Mouse (Mus musculus) cerebellum, adult 11-12 months (tissue): ENCODE results near the gene Hemk1.

Experiments
- DNase-seq: peaks from one replicate; pipeline ENCODE4 v3.0.0; 2022

Gene Hemk1

DNA sequence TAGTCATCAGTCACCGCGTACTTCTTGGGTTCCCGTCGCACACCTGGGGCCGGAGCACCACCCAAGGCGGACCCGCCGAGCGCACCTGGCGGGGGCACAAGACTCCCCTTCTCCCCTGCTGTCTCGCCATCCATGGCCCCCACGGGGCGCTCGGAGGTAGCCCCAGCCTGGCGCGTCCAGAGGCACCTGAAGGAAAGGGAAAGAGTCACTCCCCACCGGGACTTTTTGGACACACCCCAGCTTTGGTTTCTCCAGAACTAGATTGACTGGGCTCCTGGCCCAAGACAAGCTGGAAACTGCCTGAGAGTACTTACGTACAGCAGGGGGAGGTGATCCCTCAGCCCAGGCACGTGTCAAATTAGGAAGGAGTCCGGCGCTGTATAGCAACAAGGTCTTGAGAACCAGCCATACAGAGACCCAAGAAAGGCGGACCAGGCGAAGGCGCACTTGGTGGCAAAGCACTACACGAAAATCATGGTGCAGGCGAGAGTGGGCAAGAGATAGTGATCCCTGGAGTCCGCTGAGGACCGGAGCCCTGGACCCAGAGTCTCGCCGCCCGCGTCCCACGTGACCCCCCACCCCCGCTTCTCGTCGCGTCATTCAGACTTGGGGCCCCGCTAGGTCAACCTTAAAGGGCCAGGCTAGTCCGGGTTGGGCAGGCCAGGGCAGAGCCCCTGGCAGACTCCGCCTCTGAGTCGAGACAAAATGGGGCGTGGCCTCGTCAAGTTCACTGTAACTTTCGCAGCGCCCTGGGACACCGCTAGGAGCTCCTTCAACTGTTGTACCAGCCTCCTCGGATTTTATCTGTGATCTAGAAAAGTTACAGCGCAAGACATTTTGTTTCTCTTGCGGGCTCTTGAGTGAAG lies 48.7 kb downstream of the Hemk1 start, which contains the start of gene Mapkapk3:
Mapkapk3 (minus strand) TSS at position 667 of the 866 bp plus-strand sequence.
- peak; percentile 69 for DNase-seq

GRCm38 (mm10) chr9:107288711-107289110 lies 49.4 kb downstream of the Hemk1 start:
- peak; percentile 31 for DNase-seq

GRCm38 (mm10) chr9:107288105-107288650 lies 50.0 kb downstream of the Hemk1 start:
- DNase-seq: no peak

DNA sequence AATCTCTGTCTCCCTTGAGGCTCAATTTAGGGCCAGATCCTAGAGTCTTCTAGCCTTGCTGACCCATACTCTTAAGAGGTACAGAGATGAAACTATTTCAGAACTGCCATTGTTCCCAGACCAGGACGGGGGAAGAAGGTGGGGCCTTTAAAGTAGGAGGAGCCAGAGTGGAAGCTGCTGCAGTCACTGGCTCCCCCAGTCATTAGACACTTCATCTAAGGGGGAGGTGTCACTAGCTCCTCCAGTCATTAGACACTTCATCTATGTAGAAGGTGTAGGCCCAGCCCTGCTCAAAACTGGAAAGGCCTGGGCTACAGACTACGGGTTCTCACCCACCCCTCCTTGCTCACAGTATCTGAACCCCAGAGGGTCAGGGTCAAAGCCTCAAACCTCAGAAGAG lies 50.9 kb downstream of the Hemk1 start:
- DNase-seq: no peak

DNA sequence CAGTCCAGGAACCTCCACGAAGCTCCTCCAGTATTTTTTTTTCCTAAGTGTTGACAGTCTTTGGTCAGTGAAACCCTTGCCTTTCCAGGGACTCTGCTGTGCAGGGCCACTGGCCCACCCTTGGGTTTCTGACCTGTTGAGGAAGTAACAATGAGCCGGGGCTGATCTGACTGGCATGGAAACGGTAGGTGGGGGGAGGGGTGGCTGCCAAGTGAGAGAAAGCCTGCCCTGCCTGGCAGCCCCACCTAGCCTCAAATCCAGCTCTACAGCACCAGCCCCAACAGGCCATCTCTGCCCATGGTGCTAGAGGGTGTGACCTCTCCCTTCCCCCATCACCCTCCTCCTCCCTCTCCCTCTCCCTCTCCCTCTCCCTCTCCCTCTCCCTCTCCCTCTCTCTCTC lies 53.1 kb downstream of the Hemk1 start:
- no peak for DNase-seq

DNA sequence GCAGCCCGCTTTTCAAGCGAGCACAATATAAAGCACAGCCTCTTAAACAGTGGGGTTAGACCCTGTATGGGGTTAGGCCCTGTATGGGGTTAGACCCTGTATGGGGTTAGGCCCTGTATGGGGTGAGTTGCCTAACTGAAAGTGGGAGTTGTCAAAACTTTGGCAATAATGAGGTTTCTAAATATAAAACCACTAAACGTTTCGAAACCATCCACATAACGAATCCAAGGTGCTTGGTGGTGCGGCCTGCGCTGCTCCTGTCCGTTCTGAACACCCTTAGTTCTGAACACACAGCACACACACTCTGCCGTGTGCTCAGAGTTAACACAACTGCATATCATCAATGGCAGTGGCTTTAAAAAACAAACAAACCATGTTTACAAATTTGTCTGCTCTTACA lies 55.2 kb downstream of the Hemk1 start:
- no peak for DNase-seq

DNA sequence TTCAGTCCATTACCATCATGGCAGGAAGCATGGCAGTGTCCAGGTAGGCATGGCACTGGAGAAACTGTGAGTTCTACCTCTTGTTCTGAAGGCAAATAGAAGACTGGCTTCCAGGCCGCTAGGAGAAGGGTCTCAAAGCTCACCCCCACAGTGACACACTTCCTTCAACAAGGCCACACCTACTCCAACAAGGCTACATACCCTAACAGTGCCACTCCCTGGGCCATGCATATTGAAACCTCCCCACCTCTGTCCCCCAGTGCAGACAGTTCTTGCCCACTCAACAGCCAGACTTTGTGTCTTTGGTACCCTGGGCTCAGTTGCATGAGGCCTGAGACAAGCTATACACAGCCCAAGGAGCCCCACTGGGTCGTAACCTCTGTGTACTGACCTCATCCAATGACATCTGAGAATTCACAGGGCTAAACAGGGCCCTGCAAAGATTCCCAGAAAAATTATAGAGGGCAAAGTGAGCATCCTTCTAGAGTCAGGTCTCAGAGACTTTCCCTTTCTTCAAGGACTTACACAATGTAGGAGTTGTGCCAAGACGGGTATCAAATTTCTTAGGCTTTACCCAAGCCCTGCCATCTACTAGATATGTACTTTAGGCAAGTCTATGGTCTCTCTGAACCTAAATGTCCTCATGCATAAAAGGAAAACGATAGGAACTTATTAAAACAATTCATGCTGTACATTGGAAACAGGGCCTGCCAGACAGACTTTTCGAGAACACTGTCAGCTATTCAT lies 56.7 kb downstream of the Hemk1 start:
- DNase-seq: no peak

DNA sequence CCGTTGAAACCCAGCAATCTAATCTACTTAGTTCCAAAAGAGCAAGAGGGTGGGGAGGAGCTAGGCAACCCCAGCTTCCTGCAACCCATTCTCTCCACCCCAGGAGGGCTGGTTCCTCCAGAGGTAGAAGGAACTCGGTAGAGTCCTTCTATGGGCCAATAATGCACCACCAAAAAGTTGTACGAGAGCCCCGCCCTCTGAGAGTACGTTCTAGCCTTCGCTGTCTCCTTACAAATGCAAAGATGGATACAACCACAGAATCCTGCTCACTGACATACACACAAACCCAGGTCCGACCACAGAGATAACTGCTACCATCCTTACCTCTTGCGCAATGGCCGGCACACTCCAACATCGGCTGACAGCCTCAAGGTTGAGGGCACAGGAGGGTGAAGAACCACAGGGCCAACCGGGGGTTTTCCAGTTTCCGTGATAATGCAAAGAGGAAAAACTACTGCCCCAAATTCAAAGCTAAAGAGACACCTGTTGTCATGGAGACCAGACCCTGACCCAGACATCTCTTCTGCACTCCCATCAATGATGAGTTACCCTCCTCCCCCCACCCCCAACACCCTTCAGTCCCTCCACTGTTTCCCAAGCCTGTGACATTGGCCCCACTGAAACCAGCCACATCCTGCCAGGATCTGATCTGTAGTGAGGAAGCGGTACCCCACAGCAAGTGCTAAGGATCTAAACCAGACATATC lies 57.7 kb downstream of the Hemk1 start:
- no peak for DNase-seq

DNA sequence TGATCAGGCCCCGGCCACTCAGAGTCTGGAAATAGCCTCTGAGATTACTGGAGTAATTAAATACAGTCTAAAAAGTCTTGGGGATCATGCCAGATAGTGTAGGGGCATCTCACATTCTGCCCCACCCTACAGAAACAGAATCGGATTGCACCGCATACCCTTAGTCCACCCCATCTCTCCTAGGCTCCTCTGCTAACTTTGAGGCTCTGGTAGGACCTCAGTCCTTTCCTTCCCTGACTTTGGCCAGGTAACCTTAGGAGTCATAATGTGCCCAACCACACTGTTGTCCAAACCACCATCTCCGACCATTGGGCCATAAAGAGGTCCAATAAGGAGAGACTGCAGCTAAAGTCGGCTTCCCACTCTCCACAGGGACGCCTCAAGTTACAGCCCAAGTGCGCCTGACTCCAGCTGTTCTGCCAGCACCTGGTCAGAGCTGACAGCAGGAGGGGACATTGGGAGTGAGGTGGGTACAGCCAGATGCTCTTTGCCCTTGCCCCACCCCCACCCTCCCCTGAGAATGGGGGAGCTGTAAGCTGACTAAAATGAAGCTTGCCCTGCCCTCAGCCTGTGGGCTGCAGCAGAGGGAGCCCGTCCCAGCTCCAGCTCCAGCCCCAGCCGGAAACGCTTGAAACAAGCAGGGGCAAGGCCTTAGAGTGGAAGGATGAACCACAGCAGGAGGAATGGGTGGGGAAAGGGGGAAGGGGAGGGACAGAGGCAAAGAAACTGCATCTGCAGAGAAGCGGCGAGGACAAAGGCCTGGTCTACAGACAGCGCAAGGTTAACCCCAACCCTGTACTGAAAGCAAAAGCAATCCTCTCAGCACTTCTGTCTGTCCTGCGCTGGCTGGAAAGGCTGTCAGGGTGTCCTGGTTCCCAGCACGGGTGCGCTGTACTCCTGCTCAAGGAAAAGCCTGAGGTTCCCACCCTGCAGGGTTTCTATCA lies 58.5 kb downstream of the Hemk1 start:
- no peak for DNase-seq

DNA sequence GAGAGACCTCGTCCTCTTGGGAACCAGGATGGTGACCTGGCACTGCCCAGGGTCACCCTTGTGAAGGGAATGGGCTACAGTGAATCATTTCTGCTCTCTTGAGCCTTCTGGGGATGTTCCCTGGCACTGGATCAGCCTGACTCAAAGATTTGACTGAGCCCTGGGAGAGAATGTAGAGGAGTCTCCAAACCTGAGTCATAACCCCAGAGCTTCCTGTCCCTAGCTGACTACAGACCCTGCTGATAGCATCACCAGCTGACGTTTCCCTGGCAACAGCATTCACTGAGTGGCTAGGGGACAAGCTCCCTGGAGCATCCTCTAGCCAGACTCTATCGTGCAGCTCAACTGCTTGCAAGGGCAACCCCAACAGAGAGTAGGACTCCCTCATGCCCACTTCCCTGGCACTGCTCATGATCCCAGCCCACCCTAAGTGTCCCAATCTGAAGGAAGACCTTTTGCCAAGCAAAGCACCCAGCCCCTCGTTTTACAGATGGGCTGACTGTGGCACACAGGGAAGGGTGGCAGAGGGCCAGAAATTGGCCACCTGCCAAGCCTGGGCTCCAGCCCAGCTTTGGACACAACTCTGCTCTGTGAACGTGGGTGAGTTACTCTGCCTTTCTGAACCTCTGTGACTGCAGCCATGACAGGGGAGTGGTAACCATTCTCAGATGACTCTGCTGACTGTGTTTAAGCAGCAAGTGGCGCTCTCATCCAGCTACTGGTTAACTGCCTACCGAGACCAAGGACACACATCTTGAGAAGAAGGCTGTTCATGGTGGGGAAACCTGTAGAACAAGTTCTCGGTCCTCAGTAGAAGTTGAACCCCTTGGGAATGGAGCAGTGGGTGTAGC lies 59.4 kb downstream of the Hemk1 start:
- DNase-seq: peak; percentile 80

DNA sequence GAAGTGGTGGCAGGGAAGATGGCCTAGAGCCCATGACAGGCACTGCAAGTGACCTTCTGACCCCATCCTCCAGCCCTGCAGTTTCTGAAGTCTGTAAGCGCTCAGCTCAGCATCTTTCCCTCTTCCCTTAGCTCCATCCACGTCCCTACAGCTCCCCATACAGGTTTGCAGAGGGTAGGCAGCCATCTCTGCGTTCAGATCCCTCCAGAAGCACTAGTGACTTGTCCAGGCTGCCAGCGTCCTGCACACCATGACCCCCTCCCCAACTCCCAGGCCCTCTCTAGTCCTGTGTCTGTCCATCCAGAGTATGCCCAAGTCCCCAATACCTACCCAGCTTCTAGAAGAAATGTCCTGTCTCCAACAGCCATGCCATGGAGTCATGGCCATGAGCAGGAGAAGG lies 60.0 kb downstream of the Hemk1 start:
- DNase-seq: no peak

DNA sequence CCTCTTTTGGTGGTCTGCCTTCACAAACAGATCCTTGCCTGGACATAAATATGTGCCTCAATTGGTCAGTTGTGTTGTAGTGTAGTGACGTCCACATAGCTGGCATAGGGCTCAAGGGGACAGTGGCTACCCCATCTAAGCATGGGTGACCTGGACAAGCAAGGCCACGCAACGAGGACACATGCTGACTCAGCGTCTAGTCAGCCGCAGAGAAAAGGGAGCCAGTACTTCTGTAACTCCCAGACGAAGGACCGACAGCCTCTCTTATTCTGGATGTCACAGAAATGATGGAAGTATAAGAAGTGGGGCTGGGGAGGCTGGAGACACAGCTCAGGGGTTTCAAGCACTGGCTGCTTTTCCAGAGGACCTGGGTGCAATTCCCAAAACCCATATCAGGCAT lies 60.5 kb downstream of the Hemk1 start:
- DNase-seq: no peak
